Mouse (Mus musculus) spleen, postnatal 36 days (tissue): ENCODE results near the gene Pias1.
A peak's percentile ranks its signal among the peaks of the same experiment; 100 is the strongest.
"Not testable (repeated sequence)": the region's sequence is repeated elsewhere in the genome, so short reads cannot be mapped to it uniquely, and the experiment has no call there.

Experiments
- DNase-seq, 2 experiments: peaks; one replicate each; pipeline ENCODE4 v3.0.0; 2022; ENCODE audit warnings: low spot score in 2 of 2, mixed read lengths in 1 of 2

Pias1 gene

DNA sequence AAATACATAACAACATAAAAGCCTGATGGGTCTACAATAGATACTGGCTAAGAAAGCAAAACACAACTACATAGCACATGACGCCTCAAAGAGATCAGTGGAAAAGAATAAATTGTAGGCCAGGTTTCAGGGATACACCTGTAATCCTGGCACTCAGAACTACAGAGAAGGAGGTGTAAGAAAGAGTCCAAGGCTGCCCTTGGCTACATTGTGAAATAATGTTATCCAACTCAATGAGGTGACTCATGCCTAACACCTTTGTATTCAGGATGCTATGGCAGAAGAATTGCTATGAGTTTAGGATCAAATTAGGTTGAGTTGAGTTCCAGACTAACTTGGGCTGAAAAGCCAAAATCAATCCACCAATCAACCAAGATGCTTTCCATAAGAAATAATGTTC lies 43.7 kb downstream of the Pias1 start:
- no peak for DNase-seq

DNA sequence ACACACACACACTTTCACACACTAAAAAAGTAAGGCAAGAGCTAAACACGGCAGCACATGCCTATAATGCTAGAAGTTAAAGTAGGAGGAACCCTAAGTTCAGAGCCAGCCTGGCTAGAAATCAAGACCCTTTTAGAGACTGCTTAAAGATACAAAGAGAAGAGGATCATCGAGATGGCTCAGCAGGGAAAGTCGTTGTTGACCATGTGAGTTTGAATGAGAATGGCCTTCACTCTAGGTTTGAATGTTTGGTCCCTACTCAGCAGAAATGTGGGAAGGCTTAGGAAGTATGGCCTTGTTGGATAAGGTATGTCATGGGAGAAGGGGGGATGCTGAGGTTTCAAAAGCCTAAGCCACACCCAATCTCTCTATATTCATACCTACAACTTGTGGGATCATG lies 46.8 kb downstream of the Pias1 start:
- DNase-seq: no peak

DNA sequence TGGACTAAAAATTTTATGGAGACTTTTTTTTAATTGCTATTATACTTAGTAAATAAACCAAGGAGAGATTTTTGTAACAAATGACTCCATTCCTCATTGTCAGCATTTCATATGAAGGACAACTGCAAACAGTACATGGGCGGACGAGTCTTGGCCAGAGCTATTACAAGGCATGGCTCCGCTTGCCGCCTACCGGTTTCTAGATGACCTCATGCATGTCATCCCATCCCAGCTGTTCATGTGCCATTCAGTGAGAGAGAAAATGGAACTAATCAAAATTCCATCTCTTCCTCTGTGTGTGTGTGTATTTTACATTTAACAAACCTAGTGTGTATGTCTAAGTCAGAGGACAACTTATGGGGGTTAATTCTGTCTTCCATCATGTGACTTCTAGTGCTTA lies 51.9 kb downstream of the Pias1 start:
- DNase-seq: no peak

DNA sequence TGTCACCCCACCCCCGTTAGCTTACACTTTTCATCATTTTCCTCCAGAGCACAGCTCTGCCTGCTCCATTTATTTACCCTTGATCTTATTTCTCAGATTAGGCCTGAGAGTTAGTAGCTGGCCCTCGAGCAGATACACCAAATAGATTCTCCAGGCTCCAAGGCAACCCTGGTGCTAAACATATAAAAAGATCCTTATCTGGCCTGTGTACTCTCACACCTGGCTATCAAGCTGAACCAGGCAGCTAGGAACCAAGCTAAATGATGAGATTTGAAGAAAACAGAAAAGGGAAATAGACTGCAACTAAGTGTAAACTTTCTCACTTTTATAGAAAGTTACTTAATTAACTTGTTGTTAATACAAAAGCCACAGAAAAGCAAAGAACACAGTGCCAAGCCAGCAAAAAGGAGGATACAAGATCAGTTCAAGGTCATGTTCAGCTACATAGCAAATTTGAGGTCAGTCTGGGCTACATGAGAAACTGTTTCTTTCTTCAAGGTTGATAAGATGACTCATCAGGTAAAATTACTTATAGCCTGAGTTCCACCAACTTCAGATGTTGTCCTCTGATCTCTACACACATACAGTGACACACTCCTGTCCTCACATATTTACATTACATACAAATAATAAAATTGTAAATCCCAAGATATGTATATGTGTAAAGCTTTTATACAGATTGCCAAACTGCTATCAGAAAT lies 52.9 kb downstream of the Pias1 start:
- no peak for DNase-seq

DNA sequence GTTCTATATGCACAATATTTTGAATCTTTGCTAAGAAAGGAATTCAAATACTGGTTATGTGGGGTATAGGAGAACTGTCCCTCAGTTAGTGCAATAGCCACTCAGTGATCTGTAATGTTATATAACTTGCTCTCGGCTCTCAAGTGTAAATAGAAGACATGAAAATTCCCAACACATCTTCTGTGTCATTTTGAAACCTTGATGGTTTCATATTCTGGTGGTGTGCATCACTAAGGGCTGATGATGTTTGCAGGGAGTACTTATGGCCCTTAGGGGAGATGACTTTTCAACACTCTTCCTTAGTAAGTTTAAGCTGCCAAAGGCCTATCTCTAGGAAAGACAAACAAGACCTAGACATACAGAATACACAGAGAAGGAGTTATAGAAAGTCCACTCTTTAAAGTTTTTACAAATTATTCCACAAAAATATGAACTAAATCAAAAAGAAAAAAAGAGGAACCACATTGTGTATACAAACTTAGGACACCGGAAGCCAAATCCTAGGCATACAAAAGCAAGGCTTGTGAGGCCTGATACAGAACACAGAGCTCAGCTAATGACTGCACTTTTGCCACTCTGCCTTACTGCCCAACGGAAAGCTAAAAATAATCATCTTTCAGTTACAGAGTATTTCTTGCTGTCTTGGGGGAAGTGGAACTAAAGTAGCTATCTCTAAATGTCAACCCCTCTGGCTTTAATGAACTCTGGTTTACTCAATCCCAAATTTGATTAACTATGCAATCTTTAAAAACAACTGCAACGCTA lies 55.0 kb downstream of the Pias1 start:
- peak; percentile 25 to 40 for DNase-seq

DNA sequence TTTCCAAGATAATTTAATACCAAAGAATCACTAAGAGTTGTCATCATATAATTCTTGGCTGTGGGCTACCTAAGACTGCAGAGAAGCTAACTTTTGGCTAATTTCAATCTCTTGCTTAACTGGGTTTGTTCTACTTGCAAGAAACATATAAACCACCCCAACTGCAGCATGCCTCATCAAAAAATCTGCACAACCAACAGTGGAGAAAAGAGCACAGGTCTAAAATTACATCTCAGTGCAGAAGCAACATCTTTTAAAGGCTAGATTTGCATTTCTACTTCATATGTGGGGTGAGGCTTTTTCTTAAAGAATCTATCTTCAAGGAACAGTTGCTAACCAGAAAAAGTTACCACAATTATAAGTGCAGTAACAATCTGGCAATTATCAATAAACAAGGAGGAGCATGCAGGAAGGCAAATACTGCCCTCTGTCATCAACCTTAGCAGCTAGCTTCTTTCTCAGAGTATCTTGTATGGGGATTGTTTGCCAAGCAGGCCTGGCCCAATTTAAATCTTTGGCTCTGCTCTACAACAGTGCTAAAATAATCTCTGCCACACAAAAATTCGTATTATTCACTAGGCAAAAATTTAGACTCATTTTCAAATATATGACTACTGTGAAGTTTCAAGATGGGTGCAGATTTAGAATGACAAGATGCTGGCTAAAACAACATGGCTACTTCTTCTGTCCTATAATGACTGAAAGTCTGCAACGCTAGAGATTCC lies 62.7 kb downstream of the Pias1 start:
- DNase-seq: no peak

DNA sequence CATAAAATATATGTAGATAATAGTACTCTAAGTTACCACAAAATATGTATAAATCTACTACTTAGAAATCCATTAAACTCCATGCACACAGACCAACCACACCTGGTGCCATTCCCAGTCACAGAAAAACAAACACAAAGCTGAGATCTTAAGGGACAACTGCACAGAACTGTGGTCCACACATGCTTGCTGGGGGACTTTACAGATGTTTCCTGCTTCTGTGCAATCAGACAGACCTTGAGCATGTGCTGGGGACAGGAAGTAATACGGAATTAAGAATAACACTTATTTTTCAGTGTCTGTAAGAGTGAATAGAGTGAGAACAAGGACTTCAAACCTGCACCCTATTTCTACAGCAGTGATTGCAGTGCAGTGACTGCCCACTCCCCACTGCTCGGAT lies 66.8 kb downstream of the Pias1 start:
- peak in 1 of 2 experiments; percentile 9 for DNase-seq

DNA sequence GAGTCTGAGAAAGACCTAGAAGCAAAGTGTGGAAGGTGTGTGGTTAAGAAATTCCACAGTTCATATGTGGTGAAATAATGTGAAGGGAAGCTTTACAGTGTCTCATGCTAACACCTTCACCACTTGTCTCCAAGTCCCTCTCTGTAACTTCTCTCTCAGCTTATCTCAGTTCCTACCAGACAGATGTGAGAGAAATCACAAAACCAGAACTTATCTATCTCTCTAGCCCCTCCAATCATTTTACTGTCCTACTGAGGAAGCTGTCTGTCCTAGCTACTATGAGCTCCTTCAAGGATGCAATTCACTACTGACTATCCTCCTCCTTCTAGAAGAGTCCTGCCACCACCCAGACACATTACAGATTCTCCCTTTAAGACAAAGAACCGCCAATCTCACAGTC lies 70.7 kb downstream of the Pias1 start:
- no peak for DNase-seq

DNA sequence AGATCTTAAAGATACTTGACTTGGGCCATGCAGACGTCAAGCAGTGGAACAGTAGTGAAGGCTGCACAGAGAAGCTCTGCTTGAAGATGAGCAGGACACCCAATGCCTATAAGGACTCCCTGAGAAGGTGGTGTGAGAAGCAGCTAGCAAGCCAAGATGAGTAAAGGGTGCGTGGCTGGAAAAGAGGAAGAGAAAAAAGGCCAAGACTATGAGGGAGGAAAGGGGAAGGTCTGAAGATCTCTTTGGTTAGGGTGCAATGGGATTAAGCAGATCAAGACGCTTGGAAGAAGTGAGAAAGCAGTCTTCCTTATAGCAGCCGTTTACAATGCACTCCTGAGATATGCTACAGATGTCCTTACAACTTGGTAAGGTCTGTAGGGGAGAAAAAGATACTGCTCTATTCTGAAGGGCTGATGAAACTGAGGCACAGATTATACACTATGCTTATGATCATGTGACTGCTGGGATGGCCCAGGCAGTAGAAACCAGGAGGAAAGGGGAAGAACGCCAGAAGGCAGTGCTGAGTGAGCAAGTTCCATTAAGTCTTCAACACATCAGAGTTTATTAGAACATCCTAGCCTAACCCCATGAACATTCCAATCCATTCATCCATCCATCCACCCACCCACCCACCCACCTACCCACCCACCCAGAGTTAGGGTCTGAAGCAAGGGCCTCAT lies 74.2 kb downstream of the Pias1 start:
- no peak for DNase-seq

DNA sequence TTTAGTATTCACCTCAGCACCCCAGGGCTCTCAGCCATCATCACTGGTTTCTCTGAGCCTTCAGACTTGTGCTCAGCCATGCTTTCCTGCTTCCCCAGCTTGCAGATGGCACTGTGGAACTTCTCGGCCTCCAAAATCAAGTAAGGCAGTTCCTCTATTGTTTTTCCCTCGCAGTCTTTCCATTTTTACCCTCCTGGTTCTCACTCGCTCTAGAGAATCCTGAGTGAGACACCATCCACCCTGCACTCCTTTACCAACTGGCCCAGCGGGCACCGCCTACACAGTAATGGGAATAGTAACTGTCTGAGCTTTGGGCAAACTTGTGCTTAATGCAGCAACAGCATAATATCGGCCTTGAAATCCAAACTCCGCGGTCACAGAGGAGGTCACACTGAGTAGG lies 82.7 kb downstream of the Pias1 start:
- DNase-seq: no peak

DNA sequence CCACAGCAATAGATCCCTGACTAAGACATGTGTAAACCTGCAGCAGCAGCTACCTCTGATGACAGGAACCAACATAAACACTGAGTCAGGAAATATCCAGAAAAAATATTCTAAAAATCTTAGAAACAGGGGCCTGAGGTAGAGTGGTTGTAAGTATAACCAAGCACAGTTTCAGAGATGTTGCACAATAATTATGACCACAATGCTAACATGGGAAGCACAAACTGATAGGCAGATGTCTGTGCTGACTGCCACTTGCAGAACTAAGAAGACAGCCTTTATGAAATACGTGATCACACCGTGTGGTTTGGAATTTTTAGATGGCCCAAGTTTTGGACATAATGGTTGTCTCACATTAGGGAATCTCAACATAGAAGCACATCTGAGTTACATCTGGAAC lies 83.9 kb downstream of the Pias1 start:
- no peak for DNase-seq

DNA sequence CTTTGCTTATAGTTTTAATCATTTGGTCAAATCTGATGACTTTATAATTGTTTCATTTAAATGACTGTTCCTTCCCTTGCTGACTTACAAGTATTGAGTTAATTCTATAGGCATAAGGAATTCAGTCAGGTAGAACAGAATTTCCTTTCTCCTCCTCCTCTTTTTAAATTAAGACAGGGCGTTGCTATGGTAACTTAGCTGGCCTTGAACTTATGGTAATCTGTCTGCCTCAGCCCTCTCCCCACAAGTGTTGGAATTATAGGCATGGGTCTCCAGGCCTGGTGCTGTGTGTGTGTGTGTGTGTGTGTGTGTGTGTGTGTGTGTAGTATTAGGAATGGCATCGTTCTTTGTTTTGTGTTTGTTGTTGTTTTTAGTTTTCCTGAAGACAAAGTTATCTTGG lies 86.0 kb downstream of the Pias1 start:
- DNase-seq: no peak

DNA sequence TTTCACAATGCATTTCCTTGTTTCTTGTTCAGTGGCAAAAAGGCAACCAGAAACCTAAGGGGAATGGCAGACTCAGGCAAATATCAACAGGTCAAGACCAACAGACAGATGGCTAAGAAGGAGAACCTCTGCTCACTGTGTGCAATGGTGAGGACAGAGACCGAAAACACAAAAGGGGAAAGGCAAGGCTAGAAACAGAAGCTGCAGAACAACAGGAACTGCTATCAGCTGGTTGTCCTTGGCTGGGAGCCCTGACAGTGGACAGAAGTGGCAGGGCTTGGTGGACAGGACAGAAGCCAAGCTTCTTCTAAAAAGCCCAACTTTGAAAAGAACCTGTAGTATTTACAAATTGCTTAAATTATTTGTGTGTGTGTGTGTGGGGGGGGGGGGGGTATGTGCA lies 93.2 kb downstream of the Pias1 start:
- peak in 1 of 2 experiments; percentile 20 for DNase-seq

DNA sequence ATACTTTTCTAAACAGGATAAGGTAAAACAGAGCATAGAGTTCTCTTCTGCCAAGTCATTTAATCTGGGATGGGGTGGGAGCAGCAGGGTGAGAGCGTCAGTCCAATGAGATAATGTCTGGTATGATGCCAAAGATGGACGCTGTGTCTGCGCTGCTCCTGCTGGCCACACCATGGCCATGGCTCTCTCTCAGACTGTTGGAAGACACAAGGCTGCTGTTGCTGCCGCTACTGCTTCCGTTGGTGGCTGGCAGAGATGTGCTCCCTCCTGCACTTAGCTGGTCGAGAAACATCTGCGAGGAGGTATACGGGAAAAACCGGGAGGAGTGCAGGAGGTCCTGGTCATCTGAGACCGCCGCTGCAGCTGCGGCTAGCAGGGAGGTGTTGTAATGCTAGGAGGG lies 105.9 kb downstream of the Pias1 start:
- DNase-seq: no peak

DNA sequence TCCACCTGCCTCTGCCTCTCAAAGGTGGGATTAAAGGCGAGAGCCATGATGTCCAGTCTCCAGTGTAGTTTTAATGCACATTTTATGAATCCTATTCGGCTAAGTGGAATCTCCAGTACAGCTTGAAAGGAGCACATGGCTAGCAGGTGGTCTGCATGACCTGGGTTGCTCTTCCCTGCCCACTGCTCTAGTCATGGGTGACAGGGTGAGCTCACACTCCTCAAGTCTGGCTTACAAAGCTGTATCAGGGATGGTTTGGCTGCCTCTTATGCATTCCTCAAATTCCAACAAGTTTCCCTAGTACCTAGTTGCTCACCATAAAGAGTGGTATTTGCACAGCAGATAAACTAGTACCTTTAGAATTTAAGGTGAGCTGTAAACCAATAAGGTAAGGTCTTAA lies 109.9 kb downstream of the Pias1 start:
- no peak for DNase-seq

DNA sequence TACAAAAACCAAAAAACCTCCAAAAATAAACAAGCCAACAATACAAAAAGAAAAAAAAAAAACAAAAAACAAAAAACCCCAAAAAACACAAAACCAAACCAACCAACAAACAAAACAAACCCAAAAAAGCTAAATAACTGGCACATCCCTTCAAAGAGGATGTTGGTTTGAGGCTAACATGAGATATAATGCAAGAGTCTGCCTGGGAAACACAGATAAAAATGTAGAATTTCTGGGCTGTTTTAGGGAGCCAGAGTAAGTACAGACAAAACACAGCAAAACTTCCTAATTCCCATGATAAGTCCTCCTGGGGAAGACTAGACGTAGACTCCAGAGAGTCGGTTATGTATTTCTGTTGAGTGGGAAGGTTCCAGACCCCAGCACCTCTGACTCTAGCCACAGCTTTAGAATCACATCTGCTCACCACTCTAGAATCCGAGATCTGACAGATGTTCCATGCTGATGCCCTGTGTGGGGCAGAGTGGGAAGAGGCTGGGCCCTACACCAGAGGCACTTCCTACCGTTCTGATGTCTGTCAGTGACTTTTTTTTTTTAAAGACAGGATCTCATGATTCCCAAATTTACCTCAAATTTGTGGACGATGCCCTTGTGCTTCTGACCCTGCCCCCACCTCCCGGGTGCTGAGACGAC lies 110.6 kb downstream of the Pias1 start:
- no peak for DNase-seq

DNA sequence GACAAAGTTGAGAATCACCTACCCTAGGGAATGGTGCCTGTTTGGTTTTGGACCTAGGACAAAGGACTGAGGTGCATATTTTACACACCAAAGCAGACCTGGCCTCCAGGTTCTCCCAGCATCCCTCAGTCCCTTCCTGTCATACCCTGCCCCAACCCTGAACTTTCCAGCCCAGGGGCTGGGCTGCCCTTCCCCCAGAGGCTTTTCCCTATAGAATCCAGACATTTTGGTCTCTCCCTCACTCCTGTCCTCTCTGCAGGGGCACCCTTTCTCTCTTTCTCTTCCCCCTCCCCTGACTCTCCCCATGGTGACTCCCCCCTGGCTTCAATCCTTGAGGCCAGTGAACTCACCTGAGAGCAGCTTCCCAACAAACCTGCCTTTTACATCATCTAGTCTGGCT lies 117.0 kb downstream of the Pias1 start:
- DNase-seq: no peak

DNA sequence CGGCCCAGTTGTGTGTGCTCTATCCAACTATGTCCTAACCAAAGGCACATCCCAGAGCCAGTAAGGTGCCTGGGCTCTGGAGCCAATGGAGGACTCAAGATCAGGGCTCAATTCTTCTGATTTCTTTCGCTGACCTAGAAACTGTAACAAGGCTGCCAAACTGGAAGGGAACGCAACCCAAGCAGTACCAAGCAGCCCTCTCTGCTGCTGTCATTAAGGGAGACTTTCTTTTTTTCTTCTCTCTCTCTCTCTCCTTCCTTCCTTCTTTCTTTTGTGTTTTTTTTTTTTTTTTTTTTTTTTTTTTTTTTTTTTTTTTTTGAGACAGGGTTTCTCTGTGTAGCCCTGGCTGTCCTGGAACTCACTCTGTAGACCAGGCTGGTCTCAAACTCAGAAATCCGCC lies 118.5 kb downstream of the Pias1 start:
- not testable (repeated sequence) for DNase-seq

DNA sequence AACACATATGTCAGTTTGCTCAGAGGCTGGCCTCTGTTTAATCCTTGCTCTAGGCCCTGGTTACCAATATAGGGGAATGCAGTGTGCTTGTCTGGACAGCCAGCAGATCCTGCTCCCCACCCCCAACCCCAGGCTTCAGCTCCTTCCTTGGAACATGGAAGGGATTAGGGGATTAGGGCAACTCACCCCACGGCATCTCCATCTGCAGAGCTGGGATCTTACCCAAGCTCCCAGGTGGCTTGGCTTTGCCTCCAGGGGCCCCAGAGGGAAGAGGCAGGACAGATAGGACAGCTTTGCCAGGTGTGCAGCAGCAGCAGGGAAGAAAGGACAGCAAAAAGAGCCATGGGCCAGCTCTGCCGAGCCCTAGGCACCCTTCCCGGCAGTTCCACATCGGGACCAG lies 126.9 kb downstream of the Pias1 start:
- DNase-seq: no peak

DNA sequence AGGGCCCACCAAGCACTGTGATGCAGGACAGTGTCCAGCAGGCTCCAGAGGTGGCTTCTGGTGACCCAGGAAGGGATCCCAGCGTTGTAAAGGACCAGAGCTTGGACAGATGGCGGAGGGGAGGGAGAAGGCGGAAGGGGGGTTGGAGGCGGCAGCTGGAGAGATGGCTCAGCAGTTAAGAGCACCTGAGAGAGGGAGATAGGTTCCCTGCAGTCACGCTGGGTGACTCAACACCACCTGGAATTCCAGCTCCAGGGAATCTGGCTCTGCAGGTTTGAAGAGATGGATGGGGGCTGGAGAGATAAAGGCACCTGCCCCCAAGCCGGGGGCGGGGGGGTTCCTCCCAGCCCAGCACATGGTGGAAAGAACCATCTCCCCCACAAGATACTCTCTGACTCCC lies 127.6 kb downstream of the Pias1 start:
- not testable (repeated sequence) for DNase-seq

DNA sequence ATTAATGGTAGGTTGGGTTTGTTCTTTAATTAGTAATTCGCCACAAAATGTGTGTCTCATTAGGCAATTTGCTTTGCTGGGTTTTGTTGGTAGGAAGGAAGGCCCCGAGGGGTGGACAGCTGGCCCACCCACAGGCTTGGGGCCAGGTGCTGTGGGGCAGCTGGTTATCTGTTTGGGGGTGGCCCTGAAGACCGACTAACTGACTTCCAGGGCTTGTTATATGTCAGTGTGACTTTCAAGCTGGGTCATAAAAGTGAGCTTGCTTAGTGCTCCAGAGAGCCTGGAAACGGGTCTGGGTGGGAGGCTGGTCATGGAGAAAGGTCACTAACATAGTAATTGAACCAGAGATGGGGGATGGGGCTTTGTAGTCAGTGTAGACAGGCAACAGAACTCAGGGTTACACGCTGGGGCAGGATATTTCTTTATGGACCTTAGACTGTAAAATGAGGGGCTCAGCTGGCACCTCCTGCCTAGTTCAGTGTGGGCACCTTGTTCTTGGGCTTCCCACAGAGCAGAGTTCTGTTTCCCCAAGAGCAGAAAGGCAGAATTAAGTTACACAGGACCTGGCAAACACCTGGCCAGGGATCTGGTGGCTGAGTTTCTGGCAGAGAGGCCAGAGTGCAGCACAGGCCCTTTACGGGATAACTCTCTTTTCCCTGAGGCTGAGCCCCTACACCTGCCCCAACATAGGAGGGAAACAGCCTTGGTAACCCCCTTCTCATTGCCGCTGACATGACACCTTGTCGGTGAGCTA lies 129.3 kb downstream of the Pias1 start:
- DNase-seq: no peak
